Mouse (Mus musculus) hindbrain, embryonic 15.5 days (tissue): ENCODE measurements at regions not wholly inside any gene's neighbourhood (a gene's known extent, or its start where the extent isn't known, plus 50 kb on each side); places are given as distances from the start of the nearest gene placed in this dataset.

Source experiments
- ATAC-seq: fragments of 200-750 bp; cut with Nextera tagmentation; 2 replicates; pipeline ENCODE4 v1.8.0; 2017; ENCODE audit warnings: low read depth, moderate number of reproducible peaks, moderate TSS enrichment; ENCODE audit not compliant: low FRiP score
- H3K27ac ChIP-seq: fragments of 300-500 bp; sonication (generic); replicated peaks from 2 replicates; pipeline ENCODE4 v1.5.1; 2015; ENCODE audit warnings: mild to moderate bottlenecking, inconsistent platforms
- H3K27me3 ChIP-seq: fragments of 300-500 bp; sonication (generic); 2 replicates; pipeline ENCODE4 v1.6.1; 2015; ENCODE audit warnings: control low read depth, inconsistent platforms
- H3K36me3 ChIP-seq: fragments of 300-500 bp; sonication (generic); 2 replicates; pipeline ENCODE4 v1.6.1; 2015; ENCODE audit warnings: control low read depth, inconsistent platforms
- H3K4me1 ChIP-seq: fragments of 300-500 bp; sonication (generic); replicated peaks from 2 replicates; pipeline ENCODE4 v1.6.1; 2015; ENCODE audit warnings: control low read depth, inconsistent platforms
- H3K4me2 ChIP-seq: fragments of 300-500 bp; sonication (generic); 2 replicates; pipeline ENCODE4 v1.6.1; 2015; ENCODE audit warnings: moderate library complexity, mild to moderate bottlenecking, inconsistent platforms
- H3K4me3 ChIP-seq: fragments of 300-500 bp; sonication (generic); 2 replicates; pipeline ENCODE4 v1.5.1; 2015; ENCODE audit warnings: mild to moderate bottlenecking, inconsistent platforms
- H3K9ac ChIP-seq: fragments of 300-500 bp; sonication (generic); 2 replicates; pipeline ENCODE4 v1.6.1; 2015; ENCODE audit warnings: inconsistent platforms
- H3K9me3 ChIP-seq: fragments of 300-500 bp; sonication (generic); 2 replicates; pipeline ENCODE4 v1.6.1; 2016; ENCODE audit warnings: control low read depth, inconsistent platforms
- WGBS: fragments of 180-500 bp; shearing (Covaris S2); methylation state at CpG from one replicate; pipeline ENCODE4 v1.1.7; 2015; 5-methylcytosine and 5-hydroxymethylcytosine counted together

DNA sequence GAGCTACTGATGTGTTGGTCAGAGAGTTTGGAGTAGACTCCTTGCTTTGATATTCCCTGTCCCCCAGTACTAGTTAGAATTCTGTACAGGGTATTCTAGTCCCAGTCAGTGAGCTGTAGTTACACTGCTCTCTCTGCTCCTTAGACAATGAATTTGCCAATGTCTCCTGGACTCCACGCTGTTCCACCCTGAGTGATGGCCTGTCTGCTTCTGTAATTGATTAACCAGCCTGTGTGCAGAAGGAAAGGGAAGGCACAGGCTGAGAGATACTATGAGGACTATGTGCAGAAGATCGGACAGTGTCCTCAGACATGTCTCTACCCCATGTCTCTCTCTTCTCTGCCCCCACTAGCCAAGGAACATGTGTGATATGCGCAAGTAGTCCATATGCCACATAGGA, 209.9 kb downstream of the Brms1l start:
- H3K9me3 ChIP-seq = no peaks in the 10 kb centered on the region
- no peak overlapping the region for H3K4me3 ChIP-seq
- no peaks in the 10 kb centered on the region for H3K4me1 ChIP-seq
- H3K4me2 ChIP-seq = no peak overlapping the region
- no peak overlapping the region for H3K27ac ChIP-seq
- no peak overlapping the region for H3K9ac ChIP-seq
- WGBS = 66% methylated on average over 3 of the region's 3 CpGs
- no peaks in the 10 kb centered on the region for H3K36me3 ChIP-seq
- ATAC-seq = no peak
- H3K27me3 ChIP-seq = no peaks in the 10 kb centered on the region

GRCm38 (mm10) chr12:56020954-56021514, 184.9 kb downstream of the Brms1l start:
- Histone ChIP-seq H3K4me1 (no peaks in the 10 kb centered on the region), H3K9me3 (no peaks in the 10 kb centered on the region), H3K9ac (no peak overlapping the region), H3K36me3 (no peaks in the 10 kb centered on the region), H3K27ac (no peak overlapping the region), H3K4me2 (no peak overlapping the region), H3K4me3 (no peak overlapping the region), H3K27me3 (no peaks in the 10 kb centered on the region)
- 24% methylated on average over 7 of the region's 7 CpGs for WGBS
- ATAC-seq = no peak

DNA sequence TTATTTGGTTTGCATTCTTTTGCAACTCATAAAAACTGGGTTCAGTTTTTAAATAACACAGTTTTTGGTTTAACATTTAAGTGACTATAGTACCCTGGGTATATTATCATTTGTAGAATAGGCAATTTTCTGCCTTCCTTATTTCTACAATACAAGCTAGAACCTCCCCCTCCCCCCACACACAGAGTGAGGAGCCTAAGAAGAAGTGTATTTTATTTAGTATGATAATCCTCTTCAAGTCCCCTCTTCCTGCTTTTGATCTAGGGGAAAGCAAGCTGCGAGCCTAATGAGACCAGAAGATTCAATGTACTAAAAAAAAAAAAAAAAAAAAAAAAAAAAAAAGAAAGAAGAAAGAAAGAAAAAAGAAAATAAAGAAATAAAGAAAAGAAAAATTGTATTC, 184.4 kb downstream of the Brms1l start:
- WGBS = 31% methylated on average over 1 of the region's 1 CpGs
- H3K4me1 ChIP-seq = no peaks in the 10 kb centered on the region
- H3K9ac ChIP-seq = no peak overlapping the region
- H3K27ac ChIP-seq = no peak overlapping the region
- ATAC-seq = no peak
- H3K9me3 ChIP-seq = no peaks in the 10 kb centered on the region
- no peaks in the 10 kb centered on the region for H3K36me3 ChIP-seq
- H3K4me2 ChIP-seq = no peak overlapping the region
- no peak overlapping the region for H3K4me3 ChIP-seq
- H3K27me3 ChIP-seq = no peaks in the 10 kb centered on the region

DNA sequence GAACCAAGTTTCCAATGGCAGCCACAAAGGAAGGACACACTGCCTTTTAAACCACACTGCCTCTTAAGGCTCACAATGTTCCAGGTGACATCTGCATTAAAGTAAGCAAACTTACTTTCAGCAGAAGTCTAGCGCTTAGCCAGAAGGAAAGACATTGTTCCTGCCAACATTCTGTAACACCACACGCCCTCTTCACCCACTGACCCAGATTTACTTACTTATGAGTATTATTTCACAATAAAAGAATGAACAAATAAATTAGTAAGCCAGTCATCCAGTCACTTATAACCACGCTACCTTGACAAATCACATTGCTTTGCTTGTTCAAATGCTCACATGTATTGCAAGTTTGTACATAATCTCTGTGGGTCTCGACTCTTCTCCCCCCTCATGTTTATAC, 173.9 kb downstream of the Brms1l start:
- 77% methylated on average over 4 of the region's 4 CpGs for WGBS
- no peak overlapping the region for H3K9ac ChIP-seq
- no peak overlapping the region for H3K4me3 ChIP-seq
- H3K27me3 ChIP-seq = no peaks in the 10 kb centered on the region
- no peaks in the 10 kb centered on the region for H3K36me3 ChIP-seq
- ATAC-seq = no peak
- no peak overlapping the region for H3K27ac ChIP-seq
- no peak overlapping the region for H3K4me2 ChIP-seq
- no peaks in the 10 kb centered on the region for H3K9me3 ChIP-seq
- 0 out of 2 replicates have a peak, but pooled peaks cover 3% of the 10 kb centered on the region for H3K4me1 ChIP-seq

DNA sequence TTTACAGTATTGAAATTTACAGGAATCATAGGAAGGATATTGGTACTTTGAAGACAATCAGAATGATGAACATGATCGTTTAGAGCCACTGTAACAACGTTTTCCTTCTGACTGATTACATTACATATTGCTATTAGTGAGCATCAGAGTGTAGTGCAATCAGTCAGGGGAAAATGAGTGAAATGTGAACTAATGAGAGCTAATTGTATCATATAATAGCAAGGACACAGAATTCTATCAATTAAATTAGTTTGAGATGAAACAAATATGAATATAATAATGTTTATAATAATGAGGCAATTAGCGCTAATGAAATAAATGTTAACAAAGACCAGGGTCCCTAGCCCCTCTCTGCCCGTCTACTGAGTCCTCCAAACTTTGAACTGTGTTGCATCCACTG, 169.7 kb downstream of the Brms1l start:
- Histone ChIP-seq H3K27ac (no peak overlapping the region), H3K36me3 (no peaks in the 10 kb centered on the region), H3K4me2 (no peak overlapping the region), H3K9ac (no peak overlapping the region), H3K4me3 (no peak overlapping the region), H3K9me3 (no peaks in the 10 kb centered on the region), H3K27me3 (no peaks in the 10 kb centered on the region), H3K4me1 (0 out of 2 replicates have a peak, but pooled peaks cover 3% of the 10 kb centered on the region)
- 62% methylated on average over 4 of the region's 4 CpGs for WGBS
- ATAC-seq = no peak

- 15% methylated on average over 6 of the region's 6 CpGs for WGBS
- no peak overlapping the region for H3K9ac ChIP-seq
- H3K4me1 ChIP-seq = 0 out of 2 replicates have a peak, but pooled peaks cover 3% of the 10 kb centered on the region
- H3K36me3 ChIP-seq = no peaks in the 10 kb centered on the region
- no peaks in the 10 kb centered on the region for H3K27me3 ChIP-seq
- H3K27ac ChIP-seq = no peak overlapping the region
- ATAC-seq = no peak
- no peak overlapping the region for H3K4me2 ChIP-seq
- no peaks in the 10 kb centered on the region for H3K9me3 ChIP-seq
- H3K4me3 ChIP-seq = no peak overlapping the region
Measured at GRCm38 (mm10) chr12:56005321-56005720, 169.2 kb downstream of the Brms1l start.

DNA sequence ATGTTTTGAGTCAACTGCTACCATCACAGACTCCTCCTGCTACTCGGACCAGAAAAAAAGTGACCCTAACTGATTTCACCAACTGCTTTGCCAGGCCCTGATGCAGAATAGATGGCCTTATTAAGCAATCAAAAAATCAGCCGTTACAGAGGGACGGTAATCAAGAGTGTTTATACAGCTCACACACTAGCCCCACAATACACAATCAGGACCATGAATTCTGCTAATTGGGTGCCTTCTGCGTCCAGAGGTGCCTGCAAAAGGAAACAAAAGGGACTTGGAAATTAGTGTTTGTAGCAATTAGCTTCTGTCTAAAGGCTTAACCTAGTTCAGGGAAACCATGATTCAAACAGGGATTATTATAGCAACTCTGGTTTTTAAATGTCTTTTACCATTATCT, 168.4 kb downstream of the Brms1l start:
- ATAC-seq = no peak
- Histone ChIP-seq H3K27me3 (no peaks in the 10 kb centered on the region), H3K36me3 (no peaks in the 10 kb centered on the region), H3K4me3 (no peak overlapping the region), H3K27ac (no peak overlapping the region), H3K4me1 (0 out of 2 replicates have a peak, but pooled peaks cover 3% of the 10 kb centered on the region), H3K9me3 (no peaks in the 10 kb centered on the region), H3K9ac (no peak overlapping the region), H3K4me2 (no peak overlapping the region)
- WGBS = 18% methylated on average over 4 of the region's 4 CpGs

- H3K4me1 ChIP-seq = 0 out of 2 replicates have a peak, but pooled peaks cover 3% of the 10 kb centered on the region
- H3K9ac ChIP-seq = no peak overlapping the region
- WGBS = 64% methylated on average over 8 of the region's 8 CpGs
- H3K27me3 ChIP-seq = no peaks in the 10 kb centered on the region
- H3K9me3 ChIP-seq = no peaks in the 10 kb centered on the region
- H3K4me2 ChIP-seq = no peak overlapping the region
- H3K4me3 ChIP-seq = no peak overlapping the region
- no peak overlapping the region for H3K27ac ChIP-seq
- H3K36me3 ChIP-seq = no peaks in the 10 kb centered on the region
- 0 out of 2 replicates have a peak, but pooled peaks have one; percentile 6 for ATAC-seq
Measured at GRCm38 (mm10) chr12:56003561-56003960, 167.4 kb downstream of the Brms1l start.

DNA sequence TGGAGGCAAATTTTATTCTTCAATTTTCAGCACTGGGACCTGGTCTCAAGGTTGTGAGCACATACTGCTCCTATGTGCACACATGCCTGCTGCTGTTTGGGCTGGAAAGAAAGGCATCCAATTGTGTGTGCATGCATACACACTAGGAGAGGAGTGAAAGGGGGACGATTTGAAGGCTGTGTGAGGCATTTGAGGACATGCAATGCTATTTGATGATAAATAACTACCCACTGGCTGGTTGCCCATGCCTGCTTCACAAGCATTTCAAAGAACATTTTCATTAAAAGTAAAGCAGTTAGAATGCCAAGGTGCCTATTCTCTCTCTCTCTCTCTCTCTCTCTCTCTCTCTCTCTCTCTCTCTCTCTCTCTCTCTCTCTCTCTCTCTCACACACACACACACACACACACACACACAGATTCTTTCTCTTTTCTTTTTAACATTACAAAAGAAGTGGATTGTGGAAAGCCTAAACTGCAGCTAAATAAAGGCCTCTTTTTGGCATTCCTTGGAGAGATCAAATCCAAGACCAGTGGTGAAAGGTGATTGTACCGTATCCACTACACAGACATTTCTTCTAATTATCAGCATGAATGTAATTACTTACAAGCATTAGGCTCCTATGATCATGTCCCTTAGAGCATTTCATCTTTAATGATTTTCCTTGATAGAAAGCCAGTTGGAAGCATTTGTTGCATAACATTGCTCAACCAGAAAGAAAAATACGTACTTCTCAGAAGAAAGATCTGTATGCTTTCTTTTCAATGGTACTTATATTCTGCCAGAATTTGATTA, 160.7 kb downstream of the Brms1l start:
- Histone ChIP-seq H3K9me3 (no peaks in the 10 kb centered on the region), H3K36me3 (no peaks in the 10 kb centered on the region), H3K9ac (no peak overlapping the region), H3K4me2 (no peak overlapping the region), H3K27me3 (no peaks in the 10 kb centered on the region), H3K4me1 (no peaks in the 10 kb centered on the region), H3K27ac (no peak overlapping the region), H3K4me3 (no peak overlapping the region)
- no peak for ATAC-seq
- WGBS = 30% methylated on average over 3 of the region's 3 CpGs

GRCm38 (mm10) chr12:55983565-55984351, 147.6 kb downstream of the Brms1l start:
- Histone ChIP-seq H3K27me3 (no peaks in the 10 kb centered on the region), H3K9me3 (no peaks in the 10 kb centered on the region), H3K4me2 (peak overlapping the region; percentile 26), H3K27ac (no peak overlapping the region), H3K9ac (no peak overlapping the region), H3K4me1 (peaks cover 10% of the 10 kb centered on the region; the same call in 1 of the 2 replicates), H3K4me3 (no peak overlapping the region), H3K36me3 (no peaks in the 10 kb centered on the region)
- ATAC-seq = peak; percentile 75
- 15% methylated on average over 11 of the region's 11 CpGs for WGBS

DNA sequence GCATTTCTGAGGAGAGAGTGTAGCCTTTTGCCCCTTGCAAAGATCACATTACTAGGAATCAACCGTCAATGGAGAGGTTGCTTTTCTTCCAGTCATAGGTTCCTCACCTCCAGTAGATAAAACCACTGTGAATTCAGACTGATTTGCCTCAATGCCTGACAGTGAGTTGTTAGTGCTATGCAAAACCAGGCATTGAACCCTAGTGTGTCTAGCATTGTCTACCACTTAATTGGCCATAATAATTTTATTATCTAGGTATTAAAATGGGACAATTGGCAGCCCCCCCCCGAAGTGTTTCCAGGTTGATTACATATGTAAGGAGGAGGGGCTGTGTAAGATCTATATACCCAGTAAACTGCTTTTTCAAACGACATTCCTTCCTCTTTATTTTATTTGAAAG, 147.0 kb downstream of the Brms1l start:
- no peaks in the 10 kb centered on the region for H3K9me3 ChIP-seq
- H3K36me3 ChIP-seq = no peaks in the 10 kb centered on the region
- no peak overlapping the region for H3K27ac ChIP-seq
- H3K4me2 ChIP-seq = peak overlapping the region; percentile 26
- 20% methylated on average over 3 of the region's 3 CpGs for WGBS
- H3K9ac ChIP-seq = no peak overlapping the region
- no peak overlapping the region for H3K4me3 ChIP-seq
- no peaks in the 10 kb centered on the region for H3K27me3 ChIP-seq
- ATAC-seq = no peak
- H3K4me1 ChIP-seq = peaks cover 10% of the 10 kb centered on the region; the same call in 1 of the 2 replicates

- Histone ChIP-seq H3K9me3 (no peaks in the 10 kb centered on the region), H3K27ac (no peak overlapping the region), H3K4me2 (no peak overlapping the region), H3K4me3 (no peak overlapping the region), H3K4me1 (no peaks in the 10 kb centered on the region), H3K27me3 (no peaks in the 10 kb centered on the region), H3K36me3 (no peaks in the 10 kb centered on the region), H3K9ac (no peak overlapping the region)
- WGBS = 70% methylated on average over 3 of the region's 3 CpGs
- ATAC-seq = peak; percentile 61; the same call in 1 of the 2 replicates
Measured at GRCm38 (mm10) chr12:55974262-55974661, 138.1 kb downstream of the Brms1l start.
